Mouse (Mus musculus): ENCODE results near the gene Ulk4. TPM values are rescaled to one million over a fixed set of nuclear protein-coding genes. Genes with fewer than 3 reads are reported as not detected.

Ulk4 gene
- polyA plus RNA-seq, 1 experiment from 2014 or later, result 75.9 TPM

Small RNA genes within 50 kb of the gene (microRNA-seq; reads per million reads assigned to microRNA genes)
- gene Mir7090, result not detected

Other genes starting within 250 kb of the Ulk4 start
- 58.3 and 58.4 TPM in 2 replicates for gene Trak1, start 20.3 kb upstream of the Ulk4 start, polyA plus RNA-seq (2015; fragmentation: Nextera tagmentation; extraction: Ambion mirVana)
- gene Cck, start 218.5 kb upstream of the Ulk4 start, polyA plus RNA-seq (2015; fragmentation: Nextera tagmentation; extraction: Ambion mirVana), result 70.3 and 71.8 TPM in 2 replicates